Mouse (Mus musculus) megakaryocyte, embryonic 14.5 days (primary cell): ENCODE data around the gene Tspear.

Experiments used
- FLI1 ChIP-seq: IDR thresholded peaks from 2 replicates; pipeline ENCODE4 v1.6.1; 2012; ENCODE audit warnings: low read length, inconsistent platforms, mixed read lengths
- GATA1 ChIP-seq: IDR thresholded peaks from 3 replicates; pipeline ENCODE4 v1.6.1; 2012; ENCODE audit warnings: mixed read lengths, low read length, inconsistent platforms, borderline replicate concordance

DNA sequence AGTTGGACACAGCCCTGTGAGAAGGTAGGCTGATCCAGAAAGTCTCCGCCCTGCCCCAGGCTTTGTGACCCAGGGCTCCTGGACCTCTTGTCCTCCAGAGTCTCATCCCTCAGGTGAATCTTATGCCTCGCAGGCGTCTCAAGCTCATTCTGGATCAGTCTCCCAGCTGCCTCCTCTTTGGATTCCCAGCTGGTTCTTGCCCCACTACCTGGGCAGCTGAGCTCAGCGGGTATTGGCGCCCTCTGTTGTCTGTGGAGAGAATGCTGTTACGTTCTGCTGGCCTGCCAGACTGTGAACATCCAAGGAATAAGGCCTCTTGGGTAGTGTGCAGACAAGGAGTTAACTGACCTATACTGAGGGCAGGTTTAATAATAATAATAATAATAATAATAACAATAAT is 192.6 kb downstream of the Tspear start:
- no peak for TF ChIP-seq GATA1
- TF ChIP-seq FLI1, result no peak
